Mouse (Mus musculus) heart, postnatal 0 days (tissue): Measurements from ENCODE around the gene Armc6.
A peak's percentile ranks its signal among the peaks of the same experiment; 100 is the strongest.

Source experiments
- CTCF ChIP-seq: IDR thresholded peaks from 2 replicates; pipeline ENCODE4 v1.5.1; 2016; ENCODE audit warnings: antibody characterized with exemption, control low read depth, low read depth
- EP300 ChIP-seq: IDR thresholded peaks from 2 replicates; pipeline ENCODE4 v1.6.1; 2016; ENCODE audit warnings: antibody characterized with exemption, low read depth

- TF ChIP-seq CTCF (no peak), EP300 (0 out of 2 replicates have a peak, but pooled peaks have one; percentile 42)
Measured at GRCm38 (mm10) chr8:70204757-70205156, 29.5 kb downstream of the Armc6 start.
